Mouse (Mus musculus): ENCODE measurements around the gene Uap1l1.

DNA sequence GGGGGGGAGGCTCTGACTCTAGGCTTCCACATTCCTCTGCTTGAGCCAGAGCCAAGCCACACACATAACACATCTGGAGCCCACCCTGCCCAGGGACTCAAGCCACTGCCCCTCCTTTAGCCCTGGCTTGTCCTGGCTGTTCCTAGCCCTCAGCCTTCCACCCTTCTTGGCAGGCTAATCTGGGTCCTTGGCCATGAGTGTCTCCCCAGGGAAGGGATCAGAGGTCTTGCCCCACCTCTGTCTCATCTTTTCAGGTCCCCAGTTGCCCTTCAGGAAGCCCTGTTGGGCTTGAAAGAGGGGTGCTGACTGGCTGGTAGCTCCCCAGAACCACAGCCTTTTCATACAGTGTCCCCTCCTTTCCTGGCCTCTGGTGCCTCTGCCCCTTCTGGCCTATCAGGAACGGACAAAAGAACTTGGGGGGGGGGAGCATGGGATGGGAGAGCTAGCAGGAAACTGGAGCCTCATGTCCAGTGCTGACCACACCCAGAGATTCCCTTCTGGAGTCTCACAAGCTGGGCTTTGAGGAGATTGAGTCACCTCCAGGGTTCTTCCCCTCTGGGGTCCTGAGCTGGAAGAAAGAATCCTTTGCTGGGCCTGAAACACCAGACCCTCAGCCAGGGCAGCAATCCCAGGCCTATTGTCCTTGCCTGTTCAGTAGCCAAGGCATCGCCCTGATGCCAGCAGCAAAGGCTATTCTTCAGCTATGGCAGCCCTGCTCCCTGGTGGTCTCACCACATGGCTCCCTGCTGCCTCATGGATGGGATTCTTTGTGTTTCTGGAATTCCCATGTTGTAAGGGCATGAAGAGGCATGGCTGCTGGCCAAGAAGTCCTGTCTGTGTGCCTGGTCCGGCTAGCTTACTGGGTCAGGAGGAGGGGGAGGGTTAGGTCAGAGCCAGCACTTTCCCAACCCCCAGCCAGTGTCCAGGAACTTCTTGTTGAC is 29.1 kb upstream of the Uap1l1 start:
- TF ChIP-seq CTCF (IDR thresholded peaks at IDR 0.05; ENCODE audit: borderline replicate concordance, insufficient read depth, low read length), result no peak
- no peak for TF ChIP-seq POLR2A (IDR thresholded peaks at IDR 0.05; ENCODE audit: low read depth, low read length)
